Mouse (Mus musculus): Measurements from ENCODE around the gene Cdhr4.

Cdhr4 gene

GRCm38 (mm10) chr9:107975399-107976386, 16.6 kb upstream of the Cdhr4 start, which contains the start of gene Uba7:
TSS of gene Uba7 (plus strand) at chr9:107975505.
- peak; percentile 18 for DNase-seq (ENCODE audit: low spot score)

GRCm38 (mm10) chr9:107978815-107979214, 13.5 kb upstream of the Cdhr4 start:
- DNase-seq (ENCODE audit: low spot score), result no peak

GRCm38 (mm10) chr9:107981684-107982605, 10.4 kb upstream of the Cdhr4 start:
- DNase-seq (ENCODE audit: low spot score), result peak; percentile 81

- DNase-seq (ENCODE audit: low spot score), result peak; percentile 79
These were observed 9.5 kb upstream of the Cdhr4 start, which contains the start of gene Gm20661 for GRCm38 (mm10) chr9:107982681-107983346. TSS of gene Gm20661 (plus strand) at chr9:107983058.

GRCm38 (mm10) chr9:107983421-107983890, 8.8 kb upstream of the Cdhr4 start:
- DNase-seq (ENCODE audit: low spot score), result peak; percentile 85

- peak; percentile 16 for DNase-seq (ENCODE audit: low spot score)
These were observed 8.1 kb upstream of the Cdhr4 start for GRCm38 (mm10) chr9:107984052-107984753.

GRCm38 (mm10) chr9:107984754-107985055, 7.6 kb upstream of the Cdhr4 start:
- DNase-seq (ENCODE audit: low spot score), result no peak

- DNase-seq (ENCODE audit: low spot score), result peak; percentile 88
These were observed 6.9 kb upstream of the Cdhr4 start, which contains the start of gene Inka1 for GRCm38 (mm10) chr9:107985131-107986119. TSS of gene Inka1 (minus strand) at chr9:107985879.

- DNase-seq (ENCODE audit: low spot score), result peak; percentile 95
These were observed 5.9 kb upstream of the Cdhr4 start for GRCm38 (mm10) chr9:107986376-107986775.

GRCm38 (mm10) chr9:107987950-107988349, 4.3 kb upstream of the Cdhr4 start:
- DNase-seq (ENCODE audit: low spot score), result no peak

- DNase-seq (ENCODE audit: low spot score), result no peak
These were observed 716 bp downstream of the Cdhr4 start for GRCm38 (mm10) chr9:107993013-107993412.

- DNase-seq (ENCODE audit: low spot score), result no peak
These were observed 2.2 kb downstream of the Cdhr4 start for GRCm38 (mm10) chr9:107994464-107994863.

GRCm38 (mm10) chr9:107995513-107995912, 3.2 kb downstream of the Cdhr4 start:
- no peak for DNase-seq (ENCODE audit: low spot score)

GRCm38 (mm10) chr9:107996049-107996448, 3.8 kb downstream of the Cdhr4 start, which contains the start of gene Gm20662:
TSS of gene Gm20662 (plus strand) at chr9:107996349.
- no peak for DNase-seq (ENCODE audit: low spot score)

- DNase-seq (ENCODE audit: low spot score), result peak; percentile 100
These were observed 9.8 kb downstream of the Cdhr4 start, which contains the start of gene Ip6k1 for GRCm38 (mm10) chr9:108001922-108002770. TSS of gene Ip6k1 (plus strand) at chr9:108002501.

- peak; percentile 17 for DNase-seq (ENCODE audit: low spot score)
These were observed 10.7 kb downstream of the Cdhr4 start for GRCm38 (mm10) chr9:108002778-108003530.

GRCm38 (mm10) chr9:108003531-108003890, 11.2 kb downstream of the Cdhr4 start:
- peak; percentile 45 for DNase-seq (ENCODE audit: low spot score)

GRCm38 (mm10) chr9:108008041-108008440, 15.7 kb downstream of the Cdhr4 start:
- no peak for DNase-seq (ENCODE audit: low spot score)
